Mouse (Mus musculus): ENCODE data around the gene Sdhaf1.

Gene Sdhaf1

DNA sequence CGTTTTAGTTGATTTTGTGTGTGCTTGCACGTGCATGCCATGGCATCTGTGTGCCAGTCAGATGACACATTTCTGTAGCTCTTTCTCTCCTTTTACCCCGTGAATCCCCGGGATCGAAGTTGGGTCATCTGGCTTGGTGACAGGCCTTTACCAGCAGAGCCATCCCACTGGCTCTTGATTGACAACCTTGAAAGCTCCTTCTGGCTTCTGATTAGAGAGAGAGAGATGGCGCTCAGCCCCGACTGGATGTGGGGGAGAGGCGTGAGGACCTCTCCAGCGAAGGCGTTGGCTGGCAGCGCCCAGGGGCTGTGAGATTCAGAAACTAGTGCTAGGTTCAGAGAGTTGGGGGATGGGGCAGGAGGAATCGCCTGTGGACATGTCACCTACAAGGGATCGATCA is 29.9 kb downstream of the Sdhaf1 start:
- DNase-seq (ENCODE audit: low read depth, low spot score), result peak; percentile 31

DNA sequence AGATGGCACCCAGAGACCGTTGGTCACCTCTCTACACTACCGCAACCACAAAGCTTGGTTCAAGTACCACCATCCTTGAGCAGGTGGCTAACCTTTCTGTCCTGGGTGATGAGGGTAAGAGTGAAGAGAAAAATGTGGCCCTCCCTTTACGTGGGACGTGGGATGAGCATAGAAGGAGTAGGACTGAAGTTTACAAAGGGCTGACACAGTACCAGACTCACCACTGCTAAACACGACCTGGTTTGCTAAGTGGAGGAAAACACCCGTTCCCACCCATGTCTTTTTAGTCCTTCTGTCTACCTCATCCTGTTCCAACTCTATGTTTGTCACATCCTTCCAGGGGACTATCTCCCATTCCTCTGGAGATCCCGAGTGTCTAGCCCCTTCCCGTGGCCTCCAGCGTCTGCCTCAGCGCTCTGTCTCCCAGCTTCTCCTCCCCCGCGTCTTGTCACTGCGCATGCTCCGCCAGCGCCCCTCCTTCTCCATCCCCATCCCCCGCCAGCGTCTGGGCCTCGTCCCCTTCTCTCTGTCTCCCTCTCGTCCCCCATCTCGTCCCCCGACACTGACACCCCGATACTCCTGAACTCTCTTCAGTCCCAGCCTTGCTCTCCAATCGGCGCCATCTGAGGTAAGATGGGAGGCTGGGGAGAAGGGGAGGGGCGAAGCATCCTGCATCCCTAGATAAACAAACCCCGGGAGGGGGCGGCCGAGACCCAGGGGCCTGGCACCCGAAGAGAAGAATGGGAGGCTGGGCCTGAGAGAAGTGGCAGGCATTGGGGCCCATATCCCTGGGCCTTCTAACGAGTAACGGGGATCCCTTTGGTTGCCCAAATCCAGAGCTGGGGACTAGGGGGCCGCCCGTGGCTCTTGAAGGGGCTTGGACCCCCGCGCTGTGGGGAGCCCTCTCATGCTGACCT is 32.2 kb downstream of the Sdhaf1 start, which contains the start of gene Clip3:
TSS of gene Clip3 (plus strand) at position 514 of the 917 bp plus-strand sequence.
- DNase-seq (ENCODE audit: low read depth, low spot score), result peak; percentile 71

DNA sequence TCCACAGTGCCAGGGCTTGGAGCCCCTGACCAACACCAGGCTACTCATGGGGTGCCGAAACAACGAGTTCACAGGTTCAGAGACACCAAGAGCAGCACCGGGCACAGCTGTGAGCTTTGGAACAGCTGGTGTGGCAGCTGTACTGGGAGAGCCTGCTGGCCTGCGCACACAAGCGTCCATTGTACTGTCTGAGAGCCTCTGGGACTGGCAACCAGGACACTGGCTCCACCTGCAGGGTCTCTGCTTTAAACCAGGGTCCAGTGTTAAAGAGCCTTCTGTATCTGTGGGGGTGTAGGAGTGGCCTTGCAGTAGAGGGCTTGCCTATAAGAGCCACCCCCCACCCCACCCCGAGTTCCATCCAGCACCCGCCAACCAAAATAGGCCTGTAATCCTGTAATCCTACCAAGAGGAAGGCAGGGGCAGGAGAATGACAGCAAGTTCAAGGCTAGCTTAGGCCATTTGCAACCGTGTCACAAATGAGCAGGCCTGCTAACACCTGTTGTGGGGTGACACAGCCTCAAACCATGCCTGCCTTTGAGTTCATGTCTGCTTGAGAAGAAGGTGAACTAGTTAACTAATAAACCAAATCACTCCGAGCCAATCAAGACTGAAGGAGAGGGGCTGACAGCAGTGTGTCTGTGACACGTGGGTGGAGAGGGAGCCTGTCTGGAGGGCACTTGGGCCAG is 33.8 kb downstream of the Sdhaf1 start:
- peak; percentile 33 for DNase-seq (ENCODE audit: low read depth, low spot score)

DNA sequence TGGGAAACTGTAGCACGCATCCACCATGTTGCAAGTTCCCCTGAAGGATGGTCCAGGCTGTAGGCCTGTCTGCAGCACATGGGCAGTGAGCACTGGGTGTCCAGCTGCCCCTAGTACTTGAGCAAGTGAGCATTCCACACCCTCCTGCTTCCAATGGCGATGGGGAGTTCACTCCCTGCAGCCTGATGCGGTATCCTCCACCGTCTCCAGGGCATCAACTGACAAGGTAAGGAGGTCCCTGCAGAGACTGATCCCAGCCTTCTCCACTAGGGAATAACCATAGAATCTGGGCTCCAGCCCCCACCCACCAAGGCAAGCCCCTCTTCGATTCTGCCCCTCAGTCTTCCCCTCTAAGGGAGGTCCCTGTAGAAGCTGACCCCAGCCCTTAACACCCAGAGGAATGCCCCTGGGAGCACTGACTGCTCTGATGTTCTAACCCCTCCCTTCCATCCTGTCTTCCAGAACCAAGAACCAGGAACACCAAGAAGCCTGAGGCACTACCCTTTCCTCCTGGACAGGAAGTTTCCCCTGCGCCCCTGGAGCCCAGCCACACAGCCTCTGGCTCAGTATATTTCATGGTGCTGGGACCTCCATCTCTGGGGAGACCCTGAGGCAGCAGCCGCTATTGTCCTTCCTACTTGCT is 34.5 kb downstream of the Sdhaf1 start:
- DNase-seq (ENCODE audit: low read depth, low spot score), result no peak

DNA sequence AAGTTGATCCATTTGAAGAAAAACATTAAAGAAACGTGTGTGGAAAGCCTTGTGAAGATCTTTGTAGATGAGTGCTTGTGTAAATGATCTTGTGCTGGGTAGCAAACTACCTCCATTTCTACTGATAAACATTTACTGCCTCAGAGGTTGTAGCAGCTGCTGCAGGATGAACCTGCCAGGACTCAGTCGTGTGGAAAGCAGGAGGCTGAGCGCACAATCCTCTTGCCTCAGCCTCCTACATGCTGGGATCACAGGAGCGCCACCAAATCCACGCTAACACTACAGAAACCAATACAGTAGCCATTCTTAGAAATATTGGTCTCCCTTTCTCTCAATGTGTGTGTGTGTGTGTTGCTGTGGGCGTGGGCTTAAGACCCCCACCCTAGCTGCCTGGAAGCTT is 35.6 kb downstream of the Sdhaf1 start:
- no peak for DNase-seq (ENCODE audit: low read depth, low spot score)

DNA sequence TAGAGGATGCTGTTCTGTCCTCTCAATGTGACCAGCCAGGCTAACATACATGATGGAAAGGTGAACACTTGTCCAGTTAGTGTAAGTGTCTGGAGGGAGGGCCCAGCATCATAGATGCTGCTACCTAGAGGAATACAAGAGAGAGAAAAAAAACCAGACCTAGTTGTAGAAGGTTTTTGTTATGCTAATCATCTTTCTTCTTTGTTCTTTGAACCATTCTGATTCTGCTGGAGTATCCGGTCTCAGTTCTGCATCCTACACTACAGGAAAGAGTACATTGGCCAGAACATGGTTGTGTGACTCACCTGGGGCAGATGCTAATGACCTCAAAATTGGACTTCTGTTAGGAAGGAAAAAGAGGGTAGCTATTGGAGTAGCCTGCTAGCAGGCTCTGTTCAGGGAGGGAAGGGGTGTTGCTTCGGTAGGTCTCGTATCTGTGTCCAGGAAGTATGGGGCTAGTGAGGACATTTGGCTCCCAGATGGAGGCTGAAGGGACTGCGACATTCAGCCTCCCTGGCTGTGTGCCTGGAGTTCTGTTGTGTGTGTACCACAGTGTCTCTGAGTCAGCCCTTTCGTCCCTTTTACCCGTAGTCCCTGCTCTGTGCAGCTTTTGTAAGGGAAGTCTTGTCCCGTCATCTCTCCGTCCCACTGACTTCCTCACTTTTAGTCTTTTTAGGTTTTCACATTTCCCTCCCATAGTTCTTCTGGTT is 36.8 kb downstream of the Sdhaf1 start:
- DNase-seq (ENCODE audit: low read depth, low spot score), result no peak

DNA sequence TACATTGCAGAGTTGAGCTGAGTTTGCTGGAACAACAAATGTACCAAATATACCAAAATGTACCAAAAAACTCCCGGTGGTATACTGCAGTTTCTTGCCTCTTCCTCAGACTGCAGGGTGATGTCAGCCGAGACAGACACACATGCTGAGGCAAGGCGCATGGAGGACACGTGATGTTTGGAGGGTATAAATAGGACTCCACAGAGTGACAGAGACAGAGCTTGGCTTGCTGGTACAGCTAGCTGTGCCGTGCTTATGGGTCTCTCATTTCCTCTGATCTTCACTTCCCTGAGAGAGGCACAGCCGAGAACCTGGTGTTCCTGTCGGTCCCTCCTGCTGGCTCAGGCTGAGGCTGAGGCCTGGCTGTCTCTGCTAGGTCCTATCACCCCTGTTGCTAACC is 41.0 kb downstream of the Sdhaf1 start:
- no peak for DNase-seq (ENCODE audit: low read depth, low spot score)

DNA sequence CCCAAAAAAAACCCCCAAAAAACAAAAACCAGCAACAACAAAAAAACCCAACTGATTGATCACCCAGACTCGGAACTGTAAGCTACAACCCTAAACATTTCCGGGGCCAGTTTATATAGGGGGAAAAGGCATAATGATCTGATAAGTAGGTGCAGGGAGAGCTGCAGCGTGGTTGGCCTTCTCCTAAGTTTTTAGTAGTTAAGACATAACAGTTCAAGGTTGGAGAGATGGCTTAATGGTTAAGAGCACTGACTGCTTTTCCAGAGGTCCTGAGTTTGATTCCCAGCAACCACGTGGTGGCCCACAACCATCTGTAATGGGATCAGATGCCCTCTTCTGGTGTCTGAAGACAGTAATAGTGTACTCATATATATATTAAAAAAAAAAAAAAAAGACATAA is 42.2 kb downstream of the Sdhaf1 start:
- DNase-seq (ENCODE audit: low read depth, low spot score), result no peak

DNA sequence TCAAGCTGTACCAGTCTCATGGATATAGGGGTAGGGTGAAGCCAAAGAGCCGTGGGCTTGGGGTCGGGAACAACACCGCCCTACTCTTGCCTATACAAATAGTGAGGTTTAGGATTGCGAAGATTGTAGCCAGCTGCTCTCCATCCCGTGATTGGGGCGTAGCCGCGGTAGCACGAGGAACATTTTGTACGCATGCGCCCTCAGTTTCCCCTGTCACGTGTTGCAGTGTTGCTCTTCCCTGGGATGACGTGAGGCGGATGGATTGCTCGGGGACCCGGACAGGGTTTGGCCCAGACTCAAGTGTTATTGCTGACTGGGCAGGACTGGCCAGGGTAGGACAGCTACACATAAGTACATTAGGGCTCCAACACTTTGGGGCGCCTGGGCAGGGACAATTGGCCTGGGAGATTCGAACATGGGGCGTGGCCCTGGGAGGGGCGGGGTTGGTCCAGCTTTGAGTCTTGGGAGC is 43.0 kb downstream of the Sdhaf1 start:
- DNase-seq (ENCODE audit: low read depth, low spot score), result peak; percentile 84

DNA sequence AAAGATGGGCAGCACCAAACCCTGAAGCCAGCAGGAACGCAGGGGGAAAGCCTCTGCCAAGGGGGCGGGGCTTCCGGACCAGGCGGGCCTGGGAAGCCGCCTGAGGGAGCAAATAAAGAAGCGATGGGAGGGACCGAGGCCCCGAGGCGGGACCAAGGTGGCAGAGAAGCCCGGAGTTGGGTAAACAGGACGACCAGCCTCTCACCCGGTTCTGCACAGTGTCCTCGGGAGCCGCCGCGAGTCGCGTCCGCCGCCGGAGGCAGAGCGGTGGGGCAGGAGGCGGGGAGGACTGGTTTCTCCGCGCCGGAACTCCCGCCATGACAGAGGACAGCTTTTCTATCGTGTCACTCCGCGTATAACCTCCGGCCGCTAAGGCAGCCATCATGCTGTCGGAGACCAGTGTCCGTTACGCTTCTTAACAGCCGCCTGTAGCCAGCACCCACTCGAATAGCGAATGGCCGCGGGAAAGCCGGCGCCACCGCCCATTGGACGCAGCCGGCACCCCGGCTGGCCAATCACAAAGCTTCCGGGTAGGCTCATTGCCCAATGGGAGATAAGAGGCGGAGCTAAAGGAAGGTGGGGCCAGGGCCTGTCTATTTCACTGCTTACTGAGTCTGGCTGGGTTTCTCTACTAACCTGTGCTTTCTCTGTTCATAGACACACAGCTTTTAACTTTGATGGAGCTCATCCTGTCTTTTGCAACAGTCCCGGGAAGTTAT is 43.6 kb downstream of the Sdhaf1 start, which contains the start of the genes Thap8 and Wdr62:
TSS of gene Thap8 (plus strand) at position 144 of the 719 bp plus-strand sequence.
TSS of gene Wdr62 (minus strand) at position 469 of the 719 bp plus-strand sequence.
- peak; percentile 89 for DNase-seq (ENCODE audit: low read depth, low spot score)

DNA sequence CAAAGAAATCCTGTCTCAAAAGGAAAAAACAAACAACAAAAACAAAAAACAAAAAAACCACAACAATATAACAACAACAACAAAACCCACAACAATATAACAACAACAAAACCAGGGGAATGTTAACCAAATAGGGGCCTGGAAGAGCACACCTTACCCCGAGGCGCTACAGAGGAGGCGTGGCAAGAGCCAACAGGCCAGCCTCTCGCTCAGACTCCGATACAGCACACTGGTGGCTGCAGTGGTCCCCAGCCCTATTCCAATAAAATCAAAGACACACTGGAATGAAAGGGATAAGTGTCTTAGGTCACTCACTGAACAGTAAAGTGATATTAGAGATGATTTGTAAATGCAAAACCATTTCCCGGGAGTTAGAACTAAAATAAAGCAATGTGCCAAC is 44.2 kb downstream of the Sdhaf1 start:
- no peak for DNase-seq (ENCODE audit: low read depth, low spot score)

DNA sequence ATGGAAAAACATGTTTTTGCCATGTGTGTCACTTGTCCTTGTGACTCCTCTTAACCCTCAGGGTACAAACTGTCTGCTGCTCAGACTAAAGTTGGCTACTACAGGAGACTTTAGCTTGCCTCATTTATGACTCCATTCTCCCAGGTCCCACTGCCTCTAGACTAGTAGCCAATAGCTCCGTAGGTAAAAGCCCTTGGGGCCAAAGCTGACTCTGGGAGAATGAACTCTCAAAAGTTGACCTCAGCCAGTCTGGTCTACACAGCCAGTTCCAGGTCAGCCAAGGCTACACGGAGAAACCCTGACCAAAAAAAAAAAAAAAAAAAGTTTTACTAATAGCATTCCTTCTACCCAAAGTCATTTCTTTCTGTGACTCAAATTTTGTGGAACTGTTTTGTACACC is 44.8 kb downstream of the Sdhaf1 start:
- DNase-seq (ENCODE audit: low read depth, low spot score), result no peak

DNA sequence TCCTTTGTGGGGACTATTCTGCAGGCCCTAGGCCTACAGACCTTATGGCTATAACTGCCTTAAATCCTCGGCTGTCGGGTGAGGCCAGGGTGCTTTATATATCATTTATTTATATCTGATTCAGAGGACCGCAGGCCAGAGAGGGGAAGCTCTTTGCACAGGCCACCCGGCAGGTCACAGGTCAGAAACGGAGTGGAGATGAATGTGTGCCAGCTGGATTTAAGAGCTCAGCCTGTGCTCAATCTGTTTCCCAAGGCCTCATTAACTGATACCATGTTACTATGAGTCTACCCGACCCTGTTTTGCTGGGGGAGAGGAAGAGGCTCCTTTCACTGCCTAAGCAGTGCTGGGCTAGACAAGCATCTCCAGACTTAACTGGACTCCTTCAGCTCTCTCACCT is 49.3 kb downstream of the Sdhaf1 start:
- no peak for DNase-seq (ENCODE audit: low read depth, low spot score)

Data from telencephalon, adult 2 months (tissue).